Mouse (Mus musculus): ENCODE measurements around the gene Ovca2. TPM values are rescaled to one million over a fixed set of nuclear protein-coding genes. Genes with fewer than 3 reads are reported as not detected.

Ovca2 gene
- total RNA-seq, 1 experiment = 14.8 TPM

DNA sequence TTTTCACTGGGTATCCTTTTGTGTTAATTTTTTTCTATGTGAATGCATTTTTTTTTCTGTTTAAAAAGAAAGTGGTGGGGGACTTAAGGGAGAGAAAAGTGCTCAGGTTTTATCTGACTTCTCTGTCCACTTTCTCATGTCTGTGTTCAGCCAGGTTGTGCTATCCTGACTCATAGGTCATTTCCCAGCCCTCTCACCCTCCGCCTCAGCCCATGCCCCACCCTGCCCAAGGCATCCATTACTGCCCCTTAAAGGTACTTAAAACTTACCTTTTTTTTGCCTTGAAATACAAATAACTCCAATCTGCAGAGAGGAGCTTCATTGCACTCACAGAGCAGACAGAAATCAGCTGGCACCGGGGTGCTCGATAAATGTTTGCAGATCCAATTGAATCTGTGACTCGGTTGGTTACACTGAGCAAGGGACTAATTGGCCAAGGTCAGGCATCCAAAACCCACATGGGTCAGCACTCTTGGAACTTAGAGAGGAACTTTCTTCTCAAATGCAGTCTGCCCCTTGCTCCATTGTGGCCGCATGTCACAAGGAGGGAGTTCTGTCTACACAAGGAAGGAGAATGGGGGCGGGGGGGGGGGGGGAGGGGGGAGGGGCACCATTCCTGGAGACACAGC lies 42.0 kb upstream of the Ovca2 start:
- no peak for TF ChIP-seq HCFC1 (IDR thresholded peaks at IDR 0.05; ENCODE audit: borderline replicate concordance, insufficient read depth, low read length)
- TF ChIP-seq MAFK (IDR thresholded peaks at IDR 0.05; ENCODE audit: insufficient read depth, low read depth, low read length) = no peak
- no peak for TF ChIP-seq ZC3H11A (IDR thresholded peaks at IDR 0.05; ENCODE audit: borderline replicate concordance, low read depth, low read length)
- TF ChIP-seq CHD2 (IDR thresholded peaks at IDR 0.05; ENCODE audit: low read depth, low read length) = no peak
- TF ChIP-seq ZNF384 (IDR thresholded peaks at IDR 0.05; ENCODE audit: low read depth, low read length) = no peak
- H3K9me3 ChIP-seq (ENCODE audit: control insufficient read depth, insufficient read depth, low read depth, low read length) = no peaks in the 10 kb centered on the region
- H3K36me3 ChIP-seq (ENCODE audit: control insufficient read depth, insufficient read depth, low read length, poor library complexity, severe bottlenecking) = no peaks in the 10 kb centered on the region
- H3K27ac ChIP-seq (ENCODE audit: insufficient read depth, low read depth, low read length, poor library complexity, severe bottlenecking) = no peak overlapping the region
- H3K9ac ChIP-seq (ENCODE audit: insufficient read depth, low read depth, low read length, poor library complexity, severe bottlenecking) = no peak overlapping the region
- H3K4me1 ChIP-seq (ENCODE audit: control insufficient read depth in 2 of 2, insufficient read depth in 2 of 2, low read length in 2 of 2, poor library complexity in 1 of 2) = peaks cover 0 to 18% of the 10 kb centered on the region in 2 experiments; a peak in 2 of 4 replicates
- in situ Hi-C loops (cut with MboI; ENCODE audit: low sequenced_read_pairs in 2 of 2, unreplicated experiment in 2 of 2) = no loop called here
- H3K4me3 ChIP-seq (ENCODE audit: insufficient read depth in 1 of 2, low read depth in 1 of 2, low read length in 2 of 2, poor library complexity in 1 of 2, severe bottlenecking in 1 of 2) = no peak overlapping the region
- DNase-seq (ENCODE audit: low read depth, low spot score) = no peak

DNA sequence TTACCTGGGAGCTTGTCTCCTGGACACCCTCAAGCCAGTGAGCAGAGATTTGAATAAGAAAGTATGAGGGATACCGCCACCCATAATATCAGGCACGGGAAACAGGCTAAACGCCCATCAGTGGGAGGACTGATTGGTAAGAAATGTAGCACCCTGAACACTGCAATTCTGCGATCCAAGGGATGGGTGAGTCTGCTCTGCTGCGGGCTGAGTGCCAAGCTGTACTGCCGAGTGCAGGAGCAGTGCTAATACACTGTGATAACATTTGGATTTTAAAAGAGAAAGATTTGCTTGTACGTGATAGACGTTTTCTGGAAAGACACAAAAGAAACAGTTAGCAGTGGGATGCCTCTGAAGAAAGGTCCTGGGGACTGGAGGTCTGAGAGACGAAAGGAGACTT lies 41.5 kb upstream of the Ovca2 start:
- no peak for TF ChIP-seq ZNF384 (IDR thresholded peaks at IDR 0.05; ENCODE audit: low read depth, low read length)
- no peak for TF ChIP-seq CHD2 (IDR thresholded peaks at IDR 0.05; ENCODE audit: low read depth, low read length)
- no peak for TF ChIP-seq MAFK (IDR thresholded peaks at IDR 0.05; ENCODE audit: insufficient read depth, low read depth, low read length)
- no peak for TF ChIP-seq HCFC1 (IDR thresholded peaks at IDR 0.05; ENCODE audit: borderline replicate concordance, insufficient read depth, low read length)
- no peak for TF ChIP-seq ZC3H11A (IDR thresholded peaks at IDR 0.05; ENCODE audit: borderline replicate concordance, low read depth, low read length)
- no peak overlapping the region for H3K4me3 ChIP-seq (ENCODE audit: insufficient read depth in 1 of 2, low read depth in 1 of 2, low read length in 2 of 2, poor library complexity in 1 of 2, severe bottlenecking in 1 of 2)
- no peaks in the 10 kb centered on the region for H3K9me3 ChIP-seq (ENCODE audit: control insufficient read depth, insufficient read depth, low read depth, low read length)
- no peak for DNase-seq (ENCODE audit: low read depth, low spot score)
- no peaks in the 10 kb centered on the region for H3K36me3 ChIP-seq (ENCODE audit: control insufficient read depth, insufficient read depth, low read length, poor library complexity, severe bottlenecking)
- no peak overlapping the region for H3K9ac ChIP-seq (ENCODE audit: insufficient read depth, low read depth, low read length, poor library complexity, severe bottlenecking)
- no peak overlapping the region for H3K27ac ChIP-seq (ENCODE audit: insufficient read depth, low read depth, low read length, poor library complexity, severe bottlenecking)
- in situ Hi-C loops (cut with MboI; ENCODE audit: low sequenced_read_pairs in 2 of 2, unreplicated experiment in 2 of 2) = no loop called here
- peaks cover 0 to 17% of the 10 kb centered on the region in 2 experiments; a peak in 2 of 4 replicates for H3K4me1 ChIP-seq (ENCODE audit: control insufficient read depth in 2 of 2, insufficient read depth in 2 of 2, low read length in 2 of 2, poor library complexity in 1 of 2)

DNA sequence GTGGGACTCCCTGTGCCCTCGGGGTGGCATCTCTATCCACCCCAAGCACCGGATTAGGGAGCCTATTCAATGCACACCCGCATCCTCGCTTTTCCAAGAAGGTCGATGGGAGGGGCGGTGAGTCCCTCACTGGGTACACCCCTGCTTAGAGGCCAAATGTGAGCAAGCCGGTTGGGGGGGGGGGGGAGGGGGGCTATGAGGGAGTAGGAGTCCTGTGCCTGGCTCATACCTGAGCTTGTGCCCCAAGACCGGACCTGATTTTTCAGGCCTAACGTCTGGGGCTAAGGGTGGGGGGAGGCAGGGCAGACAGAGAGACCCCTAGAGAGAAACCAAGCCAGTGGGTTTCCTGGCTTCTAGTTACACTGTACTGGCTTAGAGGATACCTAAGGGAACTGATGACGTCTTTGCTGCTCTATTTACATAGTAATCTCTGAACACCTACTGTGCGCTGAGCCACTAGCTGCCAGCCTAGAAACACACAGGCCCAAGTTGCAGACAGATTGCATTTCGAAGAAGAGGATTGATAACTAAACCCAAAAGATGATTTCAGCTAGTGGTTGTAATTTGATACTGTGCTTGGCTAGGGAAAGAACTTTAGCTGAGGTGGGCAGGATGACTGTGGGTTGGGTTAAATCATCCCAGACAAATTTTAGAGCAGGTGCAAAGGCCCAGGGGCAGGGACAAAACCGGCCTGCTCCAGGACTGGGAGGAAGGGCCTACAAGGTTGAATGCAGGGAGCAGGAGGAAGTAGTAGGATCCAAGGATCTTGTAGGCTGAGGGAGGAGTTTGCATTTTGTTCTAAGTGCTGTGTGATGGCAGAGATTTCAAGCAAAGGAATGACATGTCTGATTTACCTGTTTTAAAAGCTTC lies 35.7 kb upstream of the Ovca2 start:
- no peak overlapping the region for H3K27ac ChIP-seq (ENCODE audit: insufficient read depth, low read depth, low read length, poor library complexity, severe bottlenecking)
- TF ChIP-seq ZNF384 (IDR thresholded peaks at IDR 0.05; ENCODE audit: low read depth, low read length) = no peak
- TF ChIP-seq ZC3H11A (IDR thresholded peaks at IDR 0.05; ENCODE audit: borderline replicate concordance, low read depth, low read length) = no peak
- no peak for TF ChIP-seq CHD2 (IDR thresholded peaks at IDR 0.05; ENCODE audit: low read depth, low read length)
- TF ChIP-seq MAFK (IDR thresholded peaks at IDR 0.05; ENCODE audit: insufficient read depth, low read depth, low read length) = no peak
- no peak for TF ChIP-seq HCFC1 (IDR thresholded peaks at IDR 0.05; ENCODE audit: borderline replicate concordance, insufficient read depth, low read length)
- in situ Hi-C loops (cut with MboI; ENCODE audit: low sequenced_read_pairs in 2 of 2, unreplicated experiment in 2 of 2) = no loop called here

DNA sequence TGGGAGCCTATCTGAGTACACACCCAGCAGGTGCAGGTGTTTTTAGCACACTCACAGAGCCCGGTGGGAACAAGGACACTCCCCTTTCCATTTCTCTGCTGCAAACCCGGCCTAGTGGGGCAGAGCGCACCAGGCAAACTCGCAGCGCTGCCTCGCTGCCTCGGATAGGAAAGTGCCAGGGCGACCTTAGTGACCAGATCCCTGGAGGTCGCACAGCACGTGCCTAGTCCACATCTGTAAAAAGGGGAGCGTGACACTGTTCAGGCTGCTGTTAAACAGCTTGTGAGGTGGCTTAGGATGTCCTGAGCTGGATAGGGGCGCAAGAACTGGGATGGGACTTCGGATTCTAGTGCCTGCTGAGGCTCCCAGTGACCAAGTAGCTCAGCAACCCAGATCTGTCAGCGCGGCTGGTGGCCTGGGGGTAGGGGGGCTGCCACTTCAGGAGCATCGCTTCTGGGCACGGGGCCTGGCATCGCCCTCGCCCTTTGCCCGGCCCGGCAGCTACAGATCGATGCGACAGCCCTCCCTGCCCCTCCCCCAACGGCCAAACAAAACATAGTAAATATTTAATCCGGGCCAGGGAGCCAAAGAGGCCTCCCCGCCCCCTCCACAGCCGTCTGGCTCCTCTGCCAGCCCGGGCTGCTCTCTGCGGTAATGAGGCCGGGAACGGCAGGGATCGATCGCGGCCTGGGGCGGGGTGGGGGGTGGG lies 34.9 kb upstream of the Ovca2 start:
- H3K9ac ChIP-seq (ENCODE audit: insufficient read depth, low read depth, low read length, poor library complexity, severe bottlenecking) = peak overlapping the region; percentile 49; the same call in 1 of the 2 replicates

More for the DNA sequence above, 35.7 kb upstream of the Ovca2 start:
- Histone ChIP-seq H3K9ac (ENCODE audit: insufficient read depth, low read depth, low read length, poor library complexity, severe bottlenecking) (no peak overlapping the region), H3K4me1 (ENCODE audit: control insufficient read depth in 2 of 2, insufficient read depth in 2 of 2, low read length in 2 of 2, poor library complexity in 1 of 2) (peaks cover 0 to 35% of the 10 kb centered on the region in 2 experiments; a peak in 2 of 4 replicates), H3K36me3 (ENCODE audit: control insufficient read depth, insufficient read depth, low read length, poor library complexity, severe bottlenecking) (no peaks in the 10 kb centered on the region), H3K4me3 (ENCODE audit: insufficient read depth in 1 of 2, low read depth in 1 of 2, low read length in 2 of 2, poor library complexity in 1 of 2, severe bottlenecking in 1 of 2) (peak overlapping the region in 1 of 2 experiments; percentile 58; a peak in 2 of 4 replicates), H3K9me3 (ENCODE audit: control insufficient read depth, insufficient read depth, low read depth, low read length) (no peaks in the 10 kb centered on the region)
- DNase-seq (ENCODE audit: low read depth, low spot score) = no peak

More for the DNA sequence above, 34.9 kb upstream of the Ovca2 start:
- DNase-seq (ENCODE audit: low read depth, low spot score) = no peak
- Histone ChIP-seq H3K36me3 (ENCODE audit: control insufficient read depth, insufficient read depth, low read length, poor library complexity, severe bottlenecking) (no peaks in the 10 kb centered on the region), H3K9me3 (ENCODE audit: control insufficient read depth, insufficient read depth, low read depth, low read length) (no peaks in the 10 kb centered on the region), H3K27ac (ENCODE audit: insufficient read depth, low read depth, low read length, poor library complexity, severe bottlenecking) (no peak overlapping the region), H3K4me1 (ENCODE audit: control insufficient read depth in 2 of 2, insufficient read depth in 2 of 2, low read length in 2 of 2, poor library complexity in 1 of 2) (peaks cover 0 to 40% of the 10 kb centered on the region in 2 experiments; a peak in 2 of 4 replicates), H3K4me3 (ENCODE audit: insufficient read depth in 1 of 2, low read depth in 1 of 2, low read length in 2 of 2, poor library complexity in 1 of 2, severe bottlenecking in 1 of 2) (peak overlapping the region; percentile 27 to 58; a peak in 3 of 4 replicates)
- in situ Hi-C loops (cut with MboI; ENCODE audit: low sequenced_read_pairs in 2 of 2, unreplicated experiment in 2 of 2) = no loop called here
- TF ChIP-seq ZC3H11A (IDR thresholded peaks at IDR 0.05; ENCODE audit: borderline replicate concordance, low read depth, low read length) = no peak
- no peak for TF ChIP-seq CHD2 (IDR thresholded peaks at IDR 0.05; ENCODE audit: low read depth, low read length)
- no peak for TF ChIP-seq MAFK (IDR thresholded peaks at IDR 0.05; ENCODE audit: insufficient read depth, low read depth, low read length)
- no peak for TF ChIP-seq ZNF384 (IDR thresholded peaks at IDR 0.05; ENCODE audit: low read depth, low read length)
- no peak for TF ChIP-seq HCFC1 (IDR thresholded peaks at IDR 0.05; ENCODE audit: borderline replicate concordance, insufficient read depth, low read length)
